Mouse (Mus musculus) midbrain, embryonic 14.5 days (tissue): Measurements from ENCODE around the gene Ak4. TPM values are rescaled to one million over a fixed set of nuclear protein-coding genes. Genes with fewer than 3 reads are reported as not detected.
"Not testable (repeated sequence)": the region's sequence is repeated elsewhere in the genome, so short reads cannot be mapped to it uniquely, and the experiment has no call there.

Source experiments
- ATAC-seq: fragments of 200-750 bp; cut with Nextera tagmentation; 2 replicates; pipeline ENCODE4 v1.8.0; 2017; ENCODE audit warnings: moderate number of reproducible peaks, moderate library complexity; ENCODE audit not compliant: low FRiP score, low TSS enrichment
- DNase-seq: peaks from one replicate; pipeline ENCODE4 v3.0.0-alpha.2; 2015
- H3K27ac ChIP-seq: fragments of 300-500 bp; sonication (generic); replicated peaks from 2 replicates; pipeline ENCODE4 v1.5.1; 2014; ENCODE audit warnings: mild to moderate bottlenecking, low read depth, low read length, moderate library complexity
- H3K27me3 ChIP-seq: fragments of 300-500 bp; sonication (generic); 2 replicates; pipeline ENCODE4 v1.6.1; 2014; ENCODE audit warnings: low read length, control low read depth, mixed read lengths; ENCODE audit not compliant: control insufficient read depth, insufficient read depth
- H3K36me3 ChIP-seq: fragments of 300-500 bp; sonication (generic); 2 replicates; pipeline ENCODE4 v1.6.1; 2014; ENCODE audit warnings: low read length, control low read depth; ENCODE audit not compliant: control insufficient read depth, insufficient read depth
- H3K4me1 ChIP-seq: fragments of 300-500 bp; sonication (generic); 2 replicates; pipeline ENCODE4 v1.6.1; 2014; ENCODE audit warnings: mild to moderate bottlenecking, antibody characterized with exemption, low read length, control low read depth; ENCODE audit not compliant: control insufficient read depth, insufficient read depth
- H3K4me2 ChIP-seq: fragments of 300-500 bp; sonication (generic); 2 replicates; pipeline ENCODE4 v1.6.1; 2014; ENCODE audit warnings: mild to moderate bottlenecking, low read length, moderate library complexity
- H3K4me3 ChIP-seq: fragments of 300-500 bp; sonication (generic); replicated peaks from 2 replicates; pipeline ENCODE4 v1.5.1; 2014; ENCODE audit warnings: low read depth, low read length
- H3K9ac ChIP-seq: fragments of 300-500 bp; sonication (generic); replicated peaks from 2 replicates; pipeline ENCODE4 v1.6.1; 2014; ENCODE audit warnings: mild to moderate bottlenecking, low read length, moderate library complexity
- H3K9me3 ChIP-seq: fragments of 300-500 bp; sonication (generic); 2 replicates; pipeline ENCODE4 v1.6.1; 2016; ENCODE audit warnings: low read length, control low read depth, mixed read lengths; ENCODE audit not compliant: control insufficient read depth
- WGBS: fragments of 180-500 bp; shearing (Covaris S2); extraction: QIAGEN DNeasy Blood & Tissue Kit; methylation state at CpG from one replicate; pipeline ENCODE4 v1.1.7; 2014; 5-methylcytosine and 5-hydroxymethylcytosine counted together
- polyA plus RNA-seq: library from polyadenylated mRNA; unstranded; fragments of >200 nt; fragmentation: Nextera tagmentation; extraction: Ambion mirVana; gene quantifications from 2 replicates; pipeline ENCODE4 v1.2.1, GENCODE M21; 2014

Gene Ak4
- polyA plus RNA-seq, 1 experiment from 2014 or later, result 3.9 TPM

GRCm38 (mm10) chr4:101388246-101388645 lies 30.8 kb upstream of the Ak4 start:
- Histone ChIP-seq H3K27ac (no peak overlapping the region), H3K36me3 (no peaks in the 10 kb centered on the region), H3K9ac (no peak overlapping the region), H3K27me3 (no peaks in the 10 kb centered on the region), H3K4me3 (no peak overlapping the region), H3K4me2 (no peak overlapping the region), H3K9me3 (no peaks in the 10 kb centered on the region), H3K4me1 (no peaks in the 10 kb centered on the region)
- DNase-seq (no peak), ATAC-seq (no peak)
- WGBS, result 91% methylated on average over 8 of the region's 8 CpGs

- H3K4me3 ChIP-seq, H3K4me1 ChIP-seq, ATAC-seq, H3K27me3 ChIP-seq, H3K9me3 ChIP-seq, DNase-seq, H3K36me3 ChIP-seq, H3K27ac ChIP-seq, H3K9ac ChIP-seq, H3K4me2 ChIP-seq: not testable (repeated sequence)
- WGBS, result 86% methylated on average over 6 of the region's 6 CpGs
Measured at GRCm38 (mm10) chr4:101388656-101389055, 30.4 kb upstream of the Ak4 start.

- DNase-seq, result peak; percentile 31
- no peak overlapping the region for H3K27ac ChIP-seq
- ATAC-seq, result no peak
- no peaks in the 10 kb centered on the region for H3K27me3 ChIP-seq
- H3K4me1 ChIP-seq, result no peaks in the 10 kb centered on the region
- no peaks in the 10 kb centered on the region for H3K9me3 ChIP-seq
- no peak overlapping the region for H3K9ac ChIP-seq
- no peaks in the 10 kb centered on the region for H3K36me3 ChIP-seq
- no peak overlapping the region for H3K4me2 ChIP-seq
- WGBS, result 48% methylated on average over 2 of the region's 2 CpGs
- H3K4me3 ChIP-seq, result no peak overlapping the region
Measured at GRCm38 (mm10) chr4:101392229-101392628, 26.8 kb upstream of the Ak4 start.

GRCm38 (mm10) chr4:101393292-101393711 lies 25.8 kb upstream of the Ak4 start:
- no peak overlapping the region for H3K27ac ChIP-seq
- H3K27me3 ChIP-seq, result no peaks in the 10 kb centered on the region
- H3K4me2 ChIP-seq, result no peak overlapping the region
- no peaks in the 10 kb centered on the region for H3K4me1 ChIP-seq
- ATAC-seq (no peak), DNase-seq (no peak)
- no peaks in the 10 kb centered on the region for H3K9me3 ChIP-seq
- 81% methylated on average over 5 of the region's 5 CpGs for WGBS
- no peak overlapping the region for H3K9ac ChIP-seq
- H3K4me3 ChIP-seq, result no peak overlapping the region
- no peaks in the 10 kb centered on the region for H3K36me3 ChIP-seq

GRCm38 (mm10) chr4:101395021-101395533 lies 24.0 kb upstream of the Ak4 start:
- Histone ChIP-seq H3K9ac (no peak overlapping the region), H3K27ac (no peak overlapping the region), H3K4me3 (no peak overlapping the region), H3K4me1 (no peaks in the 10 kb centered on the region), H3K27me3 (no peaks in the 10 kb centered on the region), H3K4me2 (no peak overlapping the region), H3K9me3 (no peaks in the 10 kb centered on the region), H3K36me3 (no peaks in the 10 kb centered on the region)
- no peak for DNase-seq
- ATAC-seq, result no peak
- WGBS, result 90% methylated on average over 8 of the region's 8 CpGs

- no peaks in the 10 kb centered on the region for H3K27me3 ChIP-seq
- no peak overlapping the region for H3K27ac ChIP-seq
- no peak for ATAC-seq
- no peaks in the 10 kb centered on the region for H3K4me1 ChIP-seq
- H3K9me3 ChIP-seq, result no peaks in the 10 kb centered on the region
- H3K36me3 ChIP-seq, result no peaks in the 10 kb centered on the region
- no peak overlapping the region for H3K4me2 ChIP-seq
- no peak for DNase-seq
- WGBS, result 85% methylated on average over 4 of the region's 4 CpGs
- no peak overlapping the region for H3K9ac ChIP-seq
- no peak overlapping the region for H3K4me3 ChIP-seq
Measured at GRCm38 (mm10) chr4:101400025-101400594, 19.0 kb upstream of the Ak4 start.

GRCm38 (mm10) chr4:101401945-101402344 lies 17.1 kb upstream of the Ak4 start:
- no peak overlapping the region for H3K9ac ChIP-seq
- no peaks in the 10 kb centered on the region for H3K4me1 ChIP-seq
- WGBS, result 81% methylated on average over 1 of the region's 1 CpGs
- DNase-seq (no peak), ATAC-seq (no peak)
- no peaks in the 10 kb centered on the region for H3K9me3 ChIP-seq
- no peaks in the 10 kb centered on the region for H3K27me3 ChIP-seq
- H3K4me3 ChIP-seq, result no peak overlapping the region
- H3K36me3 ChIP-seq, result no peaks in the 10 kb centered on the region
- H3K27ac ChIP-seq, result no peak overlapping the region
- H3K4me2 ChIP-seq, result no peak overlapping the region

- Histone ChIP-seq H3K27ac (no peak overlapping the region), H3K9me3 (no peaks in the 10 kb centered on the region), H3K4me3 (no peak overlapping the region), H3K36me3 (no peaks in the 10 kb centered on the region), H3K4me2 (no peak overlapping the region), H3K27me3 (no peaks in the 10 kb centered on the region), H3K4me1 (no peaks in the 10 kb centered on the region), H3K9ac (no peak overlapping the region)
- ATAC-seq (no peak), DNase-seq (no peak)
- WGBS, result 75% methylated on average over 3 of the region's 3 CpGs
Measured at GRCm38 (mm10) chr4:101404863-101405262, 14.2 kb upstream of the Ak4 start.

GRCm38 (mm10) chr4:101406411-101407196 lies 12.5 kb upstream of the Ak4 start:
- Histone ChIP-seq H3K27me3 (no peaks in the 10 kb centered on the region), H3K4me2 (no peak overlapping the region), H3K4me1 (no peaks in the 10 kb centered on the region), H3K27ac (no peak overlapping the region), H3K36me3 (no peaks in the 10 kb centered on the region), H3K4me3 (no peak overlapping the region), H3K9ac (no peak overlapping the region), H3K9me3 (no peaks in the 10 kb centered on the region)
- ATAC-seq, result no peak
- WGBS, result 97% methylated on average over 4 of the region's 4 CpGs
- DNase-seq, result no peak
